Mouse (Mus musculus) brain, embryonic 14.5 days (tissue): ENCODE results near the gene Phactr1. TPM values are rescaled to one million over a fixed set of nuclear protein-coding genes. Genes with fewer than 3 reads are reported as not detected.

ENCODE experiments used
- DNase-seq: peaks from one replicate; pipeline ENCODE4 v3.0.0-alpha.2; 2011; ENCODE audit warnings: low read depth
- CTCF ChIP-seq: fragments of 200-500 bp; IDR thresholded peaks from 2 replicates; pipeline ENCODE4 v1.5.1; 2012; ENCODE audit warnings: inconsistent platforms, mild to moderate bottlenecking, moderate library complexity, borderline replicate concordance; ENCODE audit not compliant: insufficient read depth, insufficient read length; ENCODE audit errors: extremely low read depth
- POLR2A ChIP-seq: fragments of 200-500 bp; IDR thresholded peaks from 2 replicates; pipeline ENCODE4 v1.6.1; 2012; ENCODE audit warnings: mild to moderate bottlenecking, inconsistent platforms, borderline replicate concordance; ENCODE audit not compliant: poor library complexity, insufficient read depth, insufficient read length, severe bottlenecking; ENCODE audit errors: extremely low read depth
- polyA plus RNA-seq: library from polyadenylated mRNA; depleted of rRNA; stranded (reverse); fragments of >200 nt; gene quantifications from 2 replicates; pipeline ENCODE4 v1.2.3, GENCODE M21; 2012; rRNA removed

Phactr1 gene
- polyA plus RNA-seq = 18.9 and 40.1 TPM in 2 replicates

GRCm38 (mm10) chr13:42680391-42680994 lies at the start of gene Phactr1:
Gene Phactr1 (plus strand): TSS chr13:42680623.
- peak; percentile 85 for DNase-seq
- TF ChIP-seq CTCF (no peak), POLR2A (no peak)

- DNase-seq = no peak
- no peak for TF ChIP-seq POLR2A
- no peak for TF ChIP-seq CTCF
Observed at GRCm38 (mm10) chr13:42634908-42635307, 45.5 kb upstream of the Phactr1 start.

- no peak for TF ChIP-seq POLR2A
- no peak for TF ChIP-seq CTCF
- DNase-seq = no peak
Observed at GRCm38 (mm10) chr13:42650228-42650627, 30.2 kb upstream of the Phactr1 start.

GRCm38 (mm10) chr13:42656643-42657315 lies 23.6 kb upstream of the Phactr1 start:
- no peak for TF ChIP-seq CTCF
- no peak for TF ChIP-seq POLR2A
- DNase-seq = peak; percentile 92

- TF ChIP-seq POLR2A (no peak), CTCF (no peak)
- DNase-seq = peak; percentile 77
Observed at GRCm38 (mm10) chr13:42671651-42672290, 8.7 kb upstream of the Phactr1 start.

- peak; percentile 60 for DNase-seq
- TF ChIP-seq CTCF = no peak
- TF ChIP-seq POLR2A = no peak
Observed at GRCm38 (mm10) chr13:42681299-42681698, 876 bp downstream of the Phactr1 start.

GRCm38 (mm10) chr13:42684181-42684580 lies 3.8 kb downstream of the Phactr1 start:
- no peak for TF ChIP-seq CTCF
- no peak for TF ChIP-seq POLR2A
- DNase-seq = no peak

GRCm38 (mm10) chr13:42692233-42692632 lies 11.8 kb downstream of the Phactr1 start:
- no peak for DNase-seq
- TF ChIP-seq POLR2A = no peak
- no peak for TF ChIP-seq CTCF

GRCm38 (mm10) chr13:42696641-42697040 lies 16.2 kb downstream of the Phactr1 start:
- DNase-seq = no peak
- TF ChIP-seq POLR2A (no peak), CTCF (no peak)

- DNase-seq = peak; percentile 73
- TF ChIP-seq POLR2A = no peak
- TF ChIP-seq CTCF = no peak
Observed at GRCm38 (mm10) chr13:42709148-42709547, 28.7 kb downstream of the Phactr1 start.

- TF ChIP-seq CTCF = no peak
- peak; percentile 84 for DNase-seq
Observed at GRCm38 (mm10) chr13:42709611-42710331, 29.3 kb downstream of the Phactr1 start.
